Mouse (Mus musculus): ENCODE results near the gene Trabd2b.

- TF ChIP-seq CTCF (IDR thresholded peaks at IDR 0.05; ENCODE audit: low read depth, low read length) (no peak), GATA1 (IDR thresholded peaks at IDR 0.05; ENCODE audit: borderline replicate concordance, low read length) (no peak), GATA2 (IDR thresholded peaks at IDR 0.05; ENCODE audit: borderline replicate concordance, low read depth, low read length) (no peak)
Observed at GRCm38 (mm10) chr4:114541221-114541620, 134.7 kb downstream of the Trabd2b start.

All from G1E (cell line).